12 mouse cellular contexts compared by ENCODE assay signal in genomic region chr2:4949691-4950090, GRCm38 (mm10). TPM values are rescaled to one million over a fixed set of nuclear protein-coding genes. Genes with fewer than 3 reads are reported as not detected.
"Had no signal": no experiment of that assay in that cellular context is flagged by ENCODE, and none has a peak within 500 bp of the region (broad histone marks: within the 10 kb centered on the region; RNA-seq: fewer than 3 reads in every experiment).

No protein-coding gene starts in this region.

RNA-seq across cellular contexts. Expression of gene Ucma, which starts 26.2 kb away (rescaled TPM):
- polyA plus RNA-seq: liver, embryonic 16.5 days; lung, postnatal 0 days; macrophage; midbrain, embryonic 11.5 days; midbrain, embryonic 13.5 days; neural tube, embryonic 12.5 days; neural tube, embryonic 14.5 days; spleen, adult 2 months; stomach, embryonic 15.5 days; stomach, postnatal 0 days; testis, adult 2 months; urinary bladder, adult 2 months had no signal
